Mouse (Mus musculus): Measurements from ENCODE around the gene Gbe1. TPM values are rescaled to one million over a fixed set of nuclear protein-coding genes. Genes with fewer than 3 reads are reported as not detected.

Gene Gbe1
- polyA plus RNA-seq, 1 experiment: 10.7 TPM

DNA sequence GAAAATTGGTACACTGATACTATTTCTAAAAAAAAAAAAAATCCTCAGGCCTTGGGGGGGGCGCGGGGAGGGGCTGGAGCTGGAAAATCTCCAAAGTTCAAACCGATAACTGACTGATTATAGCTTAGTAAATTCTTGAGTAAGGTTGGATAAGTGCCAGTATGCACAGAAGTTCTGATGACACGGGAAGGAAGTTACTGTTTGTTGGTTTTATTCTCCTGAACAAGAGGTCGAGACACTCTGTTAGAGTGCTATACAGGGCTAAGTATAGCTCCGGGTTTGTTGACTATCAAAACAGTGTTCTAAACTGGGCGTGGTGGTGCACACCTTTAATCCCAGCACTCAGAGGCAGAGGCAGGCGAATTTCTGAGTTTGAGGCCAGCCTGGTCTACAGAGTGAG is 36.3 kb downstream of the Gbe1 start:
- H3K4me3 ChIP-seq (ENCODE audit: insufficient read depth, low read length): no peak overlapping the region
- H3K4me1 ChIP-seq (ENCODE audit: control insufficient read depth, insufficient read depth, low read length): no peaks in the 10 kb centered on the region
- no peak for TF ChIP-seq CTCF (IDR thresholded peaks at IDR 0.05; ENCODE audit: extremely low read depth, insufficient read depth, low read length)
- no peak for TF ChIP-seq POLR2A (IDR thresholded peaks at IDR 0.05; ENCODE audit: extremely low read depth, insufficient read depth, low read length)
- no peak overlapping the region for H3K27ac ChIP-seq (ENCODE audit: insufficient read depth, low read length)

DNA sequence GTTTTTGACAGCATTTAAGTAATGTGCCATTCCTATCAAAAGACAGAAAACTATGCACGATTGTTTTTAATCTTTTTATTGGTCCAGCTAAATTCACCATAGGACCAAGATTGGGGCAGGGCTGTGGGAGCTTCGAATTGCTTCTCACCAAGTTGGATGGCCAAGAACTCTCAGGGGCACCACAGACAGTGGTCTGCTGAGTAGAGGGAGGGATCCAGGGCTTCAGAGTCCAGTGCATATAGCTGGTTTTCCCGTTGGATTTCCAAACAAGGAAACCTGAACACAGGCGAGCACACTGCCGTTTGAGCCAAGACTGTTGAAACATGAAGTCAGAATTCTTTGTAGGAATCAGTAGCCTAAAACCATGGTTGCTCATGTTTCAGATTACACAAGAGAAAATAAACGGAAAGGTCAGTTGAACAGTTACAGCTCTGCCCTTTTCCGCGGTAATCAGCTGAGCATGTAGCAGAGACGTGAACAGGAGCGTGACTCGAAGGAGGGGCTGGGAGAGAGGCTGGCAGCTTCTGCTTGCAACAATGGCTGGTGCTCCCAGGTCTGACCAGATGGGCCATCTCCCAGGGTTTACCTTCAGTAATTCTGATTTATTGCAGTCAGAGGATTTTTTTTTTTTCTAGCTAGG is 38.0 kb downstream of the Gbe1 start:
- Histone ChIP-seq H3K4me1 (ENCODE audit: control insufficient read depth, insufficient read depth, low read length) (no peaks in the 10 kb centered on the region), H3K4me3 (ENCODE audit: insufficient read depth, low read length) (no peak overlapping the region), H3K27ac (ENCODE audit: insufficient read depth, low read length) (no peak overlapping the region)
- TF ChIP-seq CTCF (IDR thresholded peaks at IDR 0.05; ENCODE audit: extremely low read depth, insufficient read depth, low read length) (no peak), POLR2A (IDR thresholded peaks at IDR 0.05; ENCODE audit: extremely low read depth, insufficient read depth, low read length) (no peak)

DNA sequence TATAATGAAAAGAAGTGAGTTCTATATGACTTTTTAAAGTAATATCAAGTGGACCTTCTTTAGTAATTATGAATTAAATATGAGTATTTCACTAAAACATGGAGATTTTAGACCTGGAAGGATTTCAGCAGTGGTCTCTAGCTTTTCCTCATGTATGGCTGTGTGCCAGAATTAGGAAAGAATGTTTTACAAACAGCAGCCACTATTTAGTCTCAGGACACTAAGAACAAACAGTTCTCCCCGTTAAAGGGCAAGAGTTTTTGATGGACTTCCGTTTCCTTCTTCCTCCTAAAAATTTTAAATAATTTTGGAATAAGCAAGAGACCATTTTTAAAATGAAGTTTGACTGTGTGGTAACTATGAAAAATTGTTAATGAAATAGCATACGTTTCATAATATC is 38.8 kb downstream of the Gbe1 start:
- H3K27ac ChIP-seq (ENCODE audit: insufficient read depth, low read length): no peak overlapping the region
- TF ChIP-seq CTCF (IDR thresholded peaks at IDR 0.05; ENCODE audit: extremely low read depth, insufficient read depth, low read length) (no peak), POLR2A (IDR thresholded peaks at IDR 0.05; ENCODE audit: extremely low read depth, insufficient read depth, low read length) (no peak)
- no peak overlapping the region for H3K4me3 ChIP-seq (ENCODE audit: insufficient read depth, low read length)
- H3K4me1 ChIP-seq (ENCODE audit: control insufficient read depth, insufficient read depth, low read length): no peaks in the 10 kb centered on the region

GRCm38 (mm10) chr16:70353058-70353457 is 39.3 kb downstream of the Gbe1 start:
- Histone ChIP-seq H3K4me1 (ENCODE audit: control insufficient read depth, insufficient read depth, low read length) (no peaks in the 10 kb centered on the region), H3K27ac (ENCODE audit: insufficient read depth, low read length) (no peak overlapping the region), H3K4me3 (ENCODE audit: insufficient read depth, low read length) (no peak overlapping the region)
- no peak for TF ChIP-seq CTCF (IDR thresholded peaks at IDR 0.05; ENCODE audit: extremely low read depth, insufficient read depth, low read length)
- no peak for TF ChIP-seq POLR2A (IDR thresholded peaks at IDR 0.05; ENCODE audit: extremely low read depth, insufficient read depth, low read length)

DNA sequence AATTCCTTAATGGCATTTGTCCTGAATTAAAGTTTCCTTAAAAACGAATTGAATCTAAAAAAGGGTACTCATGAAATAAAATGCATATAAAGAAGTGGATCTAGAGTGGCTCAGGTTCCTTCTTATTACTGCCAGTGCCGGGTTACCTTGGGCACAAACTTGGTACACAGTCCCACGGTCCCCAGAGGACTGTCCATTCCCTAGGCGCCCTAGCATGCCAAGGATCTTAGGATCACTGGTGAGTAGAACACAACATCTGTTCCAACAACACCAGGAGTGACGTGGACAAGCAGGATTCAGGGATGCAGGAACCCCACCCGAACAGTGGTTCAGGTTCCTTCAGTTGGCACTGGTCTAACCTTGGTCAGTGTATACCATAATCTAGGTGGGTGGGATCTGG is 44.6 kb downstream of the Gbe1 start:
- no peaks in the 10 kb centered on the region for H3K4me1 ChIP-seq (ENCODE audit: control insufficient read depth, insufficient read depth, low read length)
- no peak overlapping the region for H3K4me3 ChIP-seq (ENCODE audit: insufficient read depth, low read length)
- TF ChIP-seq CTCF (IDR thresholded peaks at IDR 0.05; ENCODE audit: extremely low read depth, insufficient read depth, low read length): no peak
- TF ChIP-seq POLR2A (IDR thresholded peaks at IDR 0.05; ENCODE audit: extremely low read depth, insufficient read depth, low read length): no peak
- H3K27ac ChIP-seq (ENCODE audit: insufficient read depth, low read length): no peak overlapping the region

GRCm38 (mm10) chr16:70365229-70365628 is 51.5 kb downstream of the Gbe1 start:
- H3K27ac ChIP-seq (ENCODE audit: insufficient read depth, low read length): no peak overlapping the region
- H3K4me1 ChIP-seq (ENCODE audit: control insufficient read depth, insufficient read depth, low read length): no peaks in the 10 kb centered on the region
- TF ChIP-seq POLR2A (IDR thresholded peaks at IDR 0.05; ENCODE audit: extremely low read depth, insufficient read depth, low read length): no peak
- TF ChIP-seq CTCF (IDR thresholded peaks at IDR 0.05; ENCODE audit: extremely low read depth, insufficient read depth, low read length): no peak
- no peak overlapping the region for H3K4me3 ChIP-seq (ENCODE audit: insufficient read depth, low read length)

- TF ChIP-seq CTCF (IDR thresholded peaks at IDR 0.05; ENCODE audit: extremely low read depth, insufficient read depth, low read length): no peak
- no peak for TF ChIP-seq POLR2A (IDR thresholded peaks at IDR 0.05; ENCODE audit: extremely low read depth, insufficient read depth, low read length)
- H3K27ac ChIP-seq (ENCODE audit: insufficient read depth, low read length): no peak overlapping the region
Observed at GRCm38 (mm10) chr16:70381045-70381444, 67.3 kb downstream of the Gbe1 start.

DNA sequence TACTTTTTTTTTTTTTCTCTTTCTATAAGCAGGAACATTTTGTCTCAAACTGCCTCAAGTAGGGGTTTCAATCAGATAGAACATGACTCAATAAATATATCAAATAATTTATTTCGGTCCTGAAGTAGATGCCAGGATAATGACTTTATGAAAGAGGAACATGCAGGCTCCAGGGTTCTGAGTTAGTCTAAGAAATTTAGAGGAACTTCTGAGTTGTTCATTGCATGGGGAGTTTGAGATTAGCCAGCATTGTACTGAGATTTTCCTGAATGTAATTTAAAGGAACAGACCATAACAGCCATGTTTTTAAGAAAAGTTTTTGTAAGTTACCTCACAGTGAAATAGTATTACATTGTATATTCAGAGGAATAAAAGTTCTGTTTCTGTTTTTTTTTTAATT is 71.7 kb downstream of the Gbe1 start:
- no peak for TF ChIP-seq POLR2A (IDR thresholded peaks at IDR 0.05; ENCODE audit: extremely low read depth, insufficient read depth, low read length)
- TF ChIP-seq CTCF (IDR thresholded peaks at IDR 0.05; ENCODE audit: extremely low read depth, insufficient read depth, low read length): no peak

More at GRCm38 (mm10) chr16:70381045-70381444, 67.3 kb downstream of the Gbe1 start:
- no peaks in the 10 kb centered on the region for H3K4me1 ChIP-seq (ENCODE audit: control insufficient read depth, insufficient read depth, low read length)
- no peak overlapping the region for H3K4me3 ChIP-seq (ENCODE audit: insufficient read depth, low read length)

DNA sequence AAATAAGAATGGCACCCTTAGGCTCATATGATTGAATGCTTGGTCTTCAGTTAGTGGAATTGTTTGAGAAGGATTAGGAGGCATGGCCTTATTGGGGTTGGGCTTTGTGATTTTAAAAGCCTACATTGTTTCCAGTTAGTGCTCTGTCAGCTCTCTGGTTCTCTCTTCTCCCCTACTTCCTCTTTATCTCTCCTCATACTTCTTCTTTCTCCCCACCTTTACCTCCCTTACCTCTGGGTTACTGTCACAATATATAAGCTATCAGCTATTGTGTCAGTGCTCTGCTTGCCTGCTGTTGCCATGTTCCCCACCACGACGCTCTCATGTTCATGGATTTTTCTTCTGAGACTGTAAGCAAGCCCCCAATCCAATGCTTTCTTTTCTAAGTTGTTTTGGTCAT is 73.6 kb downstream of the Gbe1 start:
- H3K4me1 ChIP-seq (ENCODE audit: control insufficient read depth, insufficient read depth, low read length): no peaks in the 10 kb centered on the region
- TF ChIP-seq POLR2A (IDR thresholded peaks at IDR 0.05; ENCODE audit: extremely low read depth, insufficient read depth, low read length) (no peak), CTCF (IDR thresholded peaks at IDR 0.05; ENCODE audit: extremely low read depth, insufficient read depth, low read length) (no peak)
- H3K27ac ChIP-seq (ENCODE audit: insufficient read depth, low read length): no peak overlapping the region
- no peak overlapping the region for H3K4me3 ChIP-seq (ENCODE audit: insufficient read depth, low read length)

More for the DNA sequence above, 71.7 kb downstream of the Gbe1 start:
- Histone ChIP-seq H3K27ac (ENCODE audit: insufficient read depth, low read length) (no peak overlapping the region), H3K4me3 (ENCODE audit: insufficient read depth, low read length) (no peak overlapping the region), H3K4me1 (ENCODE audit: control insufficient read depth, insufficient read depth, low read length) (no peaks in the 10 kb centered on the region)

DNA sequence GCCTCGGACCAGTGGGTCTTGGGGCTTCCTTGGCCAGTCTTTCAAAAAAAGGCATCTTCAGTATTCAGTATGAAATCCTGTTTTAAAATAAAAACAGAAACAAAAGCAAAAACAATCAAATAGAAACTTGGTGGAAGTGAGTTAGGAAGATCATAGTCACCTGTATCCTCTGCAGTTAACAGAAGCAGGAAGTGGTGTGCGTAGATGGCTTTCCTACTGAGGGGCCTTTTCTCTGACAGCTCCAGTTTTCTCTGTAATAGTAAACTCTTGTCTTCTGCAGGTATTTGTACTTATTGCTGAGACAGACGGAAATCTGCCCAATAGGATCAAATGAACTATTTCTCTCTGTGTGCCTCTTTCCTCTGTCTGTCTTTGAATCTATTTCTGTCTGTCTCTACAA is 81.5 kb downstream of the Gbe1 start:
- Histone ChIP-seq H3K27ac (ENCODE audit: insufficient read depth, low read length) (no peak overlapping the region), H3K4me3 (ENCODE audit: insufficient read depth, low read length) (no peak overlapping the region), H3K4me1 (ENCODE audit: control insufficient read depth, insufficient read depth, low read length) (no peaks in the 10 kb centered on the region)
- TF ChIP-seq POLR2A (IDR thresholded peaks at IDR 0.05; ENCODE audit: extremely low read depth, insufficient read depth, low read length) (no peak), CTCF (IDR thresholded peaks at IDR 0.05; ENCODE audit: extremely low read depth, insufficient read depth, low read length) (no peak)
